Mouse (Mus musculus): ENCODE results near the gene Atp6v0a1. TPM values are rescaled to one million over a fixed set of nuclear protein-coding genes. Genes with fewer than 3 reads are reported as not detected.

Gene Atp6v0a1
- polyA plus RNA-seq, 1 experiment from 2014 or later, result 30.2 TPM

DNA sequence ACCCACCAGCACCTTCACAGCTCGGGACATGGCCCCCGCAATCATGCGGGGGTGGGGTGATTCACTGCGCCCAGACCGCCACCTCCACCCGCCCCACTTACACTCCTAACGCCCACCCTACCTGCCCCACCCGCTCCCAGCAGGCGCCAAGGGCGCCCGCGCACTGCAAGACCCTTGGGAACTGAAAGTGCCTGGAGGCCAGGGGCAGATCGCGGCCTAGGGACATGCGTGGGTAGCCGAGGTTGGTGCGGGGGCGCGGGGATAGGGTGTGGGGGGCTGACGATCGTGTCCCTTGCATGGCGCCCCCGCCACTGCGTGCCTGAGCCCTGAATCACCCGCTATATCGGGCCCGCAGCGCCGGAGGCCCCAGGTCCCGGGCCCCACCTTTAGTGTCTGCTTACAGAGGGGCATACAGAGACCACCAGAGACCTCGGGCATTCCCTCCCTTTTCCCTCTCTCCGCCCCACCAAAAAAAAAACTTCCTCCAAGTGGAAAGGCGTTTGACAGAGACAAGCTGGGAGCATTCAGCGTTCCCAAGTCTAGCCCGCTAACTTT is 40.0 kb upstream of the Atp6v0a1 start:
- Histone ChIP-seq H3K4me1 (peaks cover 24% of the 10 kb centered on the region), H3K27ac (peak overlapping the region; percentile 56), H3K27me3 (ENCODE audit: low read depth, poor library complexity, severe bottlenecking) (peaks cover 99% of the 10 kb centered on the region), H3K9me3 (replicated peaks) (no peaks in the 10 kb centered on the region), H3K4me3 (peak overlapping the region; percentile 55), H3K36me3 (no peaks in the 10 kb centered on the region)
- 7% methylated on average over 35 of the region's 35 CpGs for WGBS
- peak; percentile 37 for DNase-seq (ENCODE audit: low spot score)

DNA sequence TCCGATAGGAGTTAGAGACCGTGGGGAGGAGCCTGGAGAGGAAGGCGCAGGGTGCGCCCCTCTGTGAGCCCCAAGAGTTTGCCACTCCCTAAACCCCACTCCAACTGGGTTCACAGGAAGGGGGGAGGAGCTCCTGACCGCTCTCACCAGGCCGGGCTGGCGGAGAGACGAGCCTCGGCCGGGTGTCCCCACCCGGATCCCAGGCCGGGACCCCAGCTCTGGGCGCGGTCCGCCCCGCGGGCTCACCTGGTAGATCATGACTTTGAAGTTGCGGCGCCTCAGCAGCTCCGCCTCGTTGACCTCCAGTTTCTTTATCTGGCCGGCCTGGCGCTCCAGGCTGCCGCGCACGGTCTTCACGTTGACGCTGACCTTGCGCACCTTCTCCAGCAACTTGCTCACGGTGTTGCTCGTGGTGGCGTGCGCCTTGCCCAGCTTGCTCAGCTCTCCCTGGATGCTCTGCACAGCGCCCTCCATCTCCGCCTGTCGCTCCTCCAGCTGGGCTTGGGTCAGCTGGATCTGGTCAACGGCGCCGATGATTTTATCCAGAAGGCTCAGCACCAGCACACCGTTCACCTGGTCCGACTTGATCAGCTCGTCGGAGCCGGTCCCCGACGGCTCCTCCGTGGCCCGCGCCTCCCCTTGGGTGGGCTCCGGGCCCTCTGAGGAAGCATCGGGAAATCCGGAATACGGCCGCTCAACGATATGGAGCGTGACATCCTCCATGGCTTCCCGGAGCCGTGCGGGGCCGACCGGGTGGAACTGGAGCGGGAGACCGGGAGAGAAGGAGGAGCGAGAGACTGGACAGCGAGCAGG is 39.3 kb upstream of the Atp6v0a1 start:
- H3K9me3 ChIP-seq (replicated peaks), result no peaks in the 10 kb centered on the region
- peaks cover 99% of the 10 kb centered on the region for H3K27me3 ChIP-seq (ENCODE audit: low read depth, poor library complexity, severe bottlenecking)
- peak overlapping the region; percentile 55 for H3K4me3 ChIP-seq
- no peaks in the 10 kb centered on the region for H3K36me3 ChIP-seq
- DNase-seq (ENCODE audit: low spot score), result peak; percentile 62
- peaks cover 24% of the 10 kb centered on the region for H3K4me1 ChIP-seq
- WGBS, result under 1% methylated on average over 65 of the region's 65 CpGs
- H3K27ac ChIP-seq, result peak overlapping the region; percentile 56

GRCm38 (mm10) chr11:100970557-100970937 is 38.7 kb upstream of the Atp6v0a1 start, which contains the start of gene Cavin1:
Gene Cavin1 (minus strand): TSS chr11:100970887.
- 2% methylated on average over 20 of the region's 20 CpGs for WGBS
- Histone ChIP-seq H3K36me3 (no peaks in the 10 kb centered on the region), H3K9me3 (replicated peaks) (no peaks in the 10 kb centered on the region), H3K27me3 (ENCODE audit: low read depth, poor library complexity, severe bottlenecking) (peaks cover 97% of the 10 kb centered on the region), H3K4me1 (peaks cover 20% of the 10 kb centered on the region), H3K27ac (peak within 1 kb of the TSS; percentile 56), H3K4me3 (peak within 1 kb of the TSS; percentile 55)
- peak; percentile 61 for DNase-seq (ENCODE audit: low spot score)

GRCm38 (mm10) chr11:100971455-100971854 is 37.8 kb upstream of the Atp6v0a1 start:
- no peaks in the 10 kb centered on the region for H3K9me3 ChIP-seq (replicated peaks)
- 57% methylated on average over 10 of the region's 10 CpGs for WGBS
- peaks cover 88% of the 10 kb centered on the region for H3K27me3 ChIP-seq (ENCODE audit: low read depth, poor library complexity, severe bottlenecking)
- H3K36me3 ChIP-seq, result no peaks in the 10 kb centered on the region
- H3K4me3 ChIP-seq, result no peak overlapping the region
- DNase-seq (ENCODE audit: low spot score), result no peak
- no peak overlapping the region for H3K27ac ChIP-seq
- peaks cover 20% of the 10 kb centered on the region for H3K4me1 ChIP-seq

DNA sequence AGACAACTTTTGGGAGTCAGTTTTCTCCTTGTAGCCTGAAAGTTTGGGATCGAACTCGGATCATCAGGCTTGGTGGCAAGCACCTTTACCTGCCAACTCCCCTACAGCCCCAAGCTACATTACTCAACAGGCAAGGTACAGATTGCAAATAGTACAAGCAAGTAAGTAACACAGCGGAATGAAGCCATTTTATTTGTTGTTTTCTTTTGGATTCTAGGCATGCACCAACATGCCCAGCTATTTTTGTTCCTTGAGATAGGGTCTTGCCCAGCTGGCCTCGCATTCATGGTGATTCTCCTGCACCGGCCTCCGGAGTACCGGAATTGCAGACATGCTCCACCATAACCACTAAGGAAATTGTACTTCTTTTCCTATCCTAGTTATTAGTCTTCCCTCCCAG is 36.0 kb upstream of the Atp6v0a1 start:
- no peaks in the 10 kb centered on the region for H3K36me3 ChIP-seq
- no peak overlapping the region for H3K4me3 ChIP-seq
- no peaks in the 10 kb centered on the region for H3K9me3 ChIP-seq (replicated peaks)
- WGBS, result 89% methylated on average over 7 of the region's 7 CpGs
- H3K27me3 ChIP-seq (ENCODE audit: low read depth, poor library complexity, severe bottlenecking), result peaks cover 80% of the 10 kb centered on the region
- no peak overlapping the region for H3K27ac ChIP-seq
- peaks cover 20% of the 10 kb centered on the region for H3K4me1 ChIP-seq
- no peak for DNase-seq (ENCODE audit: low spot score)

- H3K27ac ChIP-seq, result no peak overlapping the region
- DNase-seq (ENCODE audit: low spot score), result no peak
- WGBS, result 84% methylated on average over 14 of the region's 14 CpGs
Measured at GRCm38 (mm10) chr11:100974381-100974970, 34.8 kb upstream of the Atp6v0a1 start.

GRCm38 (mm10) chr11:100975241-100975640 is 34.0 kb upstream of the Atp6v0a1 start:
- peaks cover 65% of the 10 kb centered on the region for H3K27me3 ChIP-seq (ENCODE audit: low read depth, poor library complexity, severe bottlenecking)
- WGBS, result 80% methylated on average over 7 of the region's 7 CpGs
- DNase-seq (ENCODE audit: low spot score), result no peak

More at GRCm38 (mm10) chr11:100974381-100974970, 34.8 kb upstream of the Atp6v0a1 start:
- Histone ChIP-seq H3K4me3 (no peak overlapping the region), H3K36me3 (no peaks in the 10 kb centered on the region), H3K4me1 (peaks cover 13% of the 10 kb centered on the region), H3K27me3 (ENCODE audit: low read depth, poor library complexity, severe bottlenecking) (peaks cover 67% of the 10 kb centered on the region), H3K9me3 (replicated peaks) (no peaks in the 10 kb centered on the region)

DNA sequence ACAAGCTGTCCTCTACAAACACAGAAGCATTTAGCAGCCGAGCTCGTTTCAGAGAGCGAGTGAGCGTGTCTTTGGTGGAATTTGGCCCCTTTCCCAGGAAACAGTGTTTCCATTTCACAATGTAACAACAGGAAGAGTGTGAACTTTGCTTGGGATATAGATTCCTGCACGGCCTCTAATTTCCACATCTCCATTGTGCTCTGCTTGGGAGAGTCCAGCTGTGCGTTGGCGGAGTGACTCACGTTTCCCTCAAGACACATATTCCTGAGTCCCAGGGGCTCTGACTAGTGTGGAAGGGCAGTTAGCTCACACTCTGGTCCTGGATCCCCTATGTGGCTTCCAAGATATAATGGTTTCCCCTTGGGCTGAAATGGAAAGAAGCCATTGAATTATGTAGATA is 29.4 kb upstream of the Atp6v0a1 start:
- H3K36me3 ChIP-seq, result no peaks in the 10 kb centered on the region
- no peak for DNase-seq (ENCODE audit: low spot score)
- WGBS, result 79% methylated on average over 8 of the region's 8 CpGs
- no peak overlapping the region for H3K27ac ChIP-seq
- H3K9me3 ChIP-seq (replicated peaks), result no peaks in the 10 kb centered on the region
- H3K4me3 ChIP-seq, result no peak overlapping the region
- H3K4me1 ChIP-seq, result peaks cover 7% of the 10 kb centered on the region; the same call in 1 of the 2 replicates
- peaks cover 49% of the 10 kb centered on the region for H3K27me3 ChIP-seq (ENCODE audit: low read depth, poor library complexity, severe bottlenecking)

More at GRCm38 (mm10) chr11:100975241-100975640, 34.0 kb upstream of the Atp6v0a1 start:
- Histone ChIP-seq H3K9me3 (replicated peaks) (no peaks in the 10 kb centered on the region), H3K4me3 (no peak overlapping the region), H3K27ac (no peak overlapping the region), H3K36me3 (no peaks in the 10 kb centered on the region), H3K4me1 (peaks cover 6% of the 10 kb centered on the region)

GRCm38 (mm10) chr11:100980438-100980837 is 28.8 kb upstream of the Atp6v0a1 start:
- no peak for DNase-seq (ENCODE audit: low spot score)
- Histone ChIP-seq H3K27ac (no peak overlapping the region), H3K27me3 (ENCODE audit: low read depth, poor library complexity, severe bottlenecking) (peaks cover 44% of the 10 kb centered on the region), H3K9me3 (replicated peaks) (no peaks in the 10 kb centered on the region), H3K36me3 (no peaks in the 10 kb centered on the region), H3K4me1 (peaks cover 7% of the 10 kb centered on the region; the same call in 1 of the 2 replicates), H3K4me3 (no peak overlapping the region)
- WGBS, result 73% methylated on average over 1 of the region's 1 CpGs

DNA sequence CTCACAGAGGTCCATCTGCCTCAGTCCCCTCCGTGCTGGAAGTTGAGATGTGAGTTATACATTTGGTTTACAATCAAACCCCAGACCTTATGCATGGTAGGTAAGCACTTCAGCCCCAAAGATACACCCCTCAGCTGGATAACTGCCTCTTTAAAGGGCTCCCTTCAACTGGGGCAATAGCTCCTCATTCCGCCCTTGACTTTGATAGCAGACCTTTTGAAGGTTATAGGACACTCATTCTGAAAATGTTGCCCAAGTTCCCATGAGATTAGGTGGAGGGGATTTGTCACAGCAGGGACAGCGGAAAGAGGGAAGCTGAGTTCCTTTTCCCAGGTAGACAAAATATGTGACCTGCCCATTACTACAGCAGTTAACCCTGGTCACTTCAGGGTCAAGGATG is 28.0 kb upstream of the Atp6v0a1 start:
- Histone ChIP-seq H3K36me3 (no peaks in the 10 kb centered on the region), H3K4me3 (no peak overlapping the region), H3K9me3 (replicated peaks) (no peaks in the 10 kb centered on the region), H3K27ac (no peak overlapping the region), H3K27me3 (ENCODE audit: low read depth, poor library complexity, severe bottlenecking) (peaks cover 44% of the 10 kb centered on the region), H3K4me1 (peaks cover 7% of the 10 kb centered on the region; the same call in 1 of the 2 replicates)
- WGBS, result 70% methylated on average over 3 of the region's 3 CpGs
- no peak for DNase-seq (ENCODE audit: low spot score)

- 14% methylated on average over 8 of the region's 8 CpGs for WGBS
- no peaks in the 10 kb centered on the region for H3K36me3 ChIP-seq
- H3K4me3 ChIP-seq, result no peak overlapping the region
- peaks cover 7% of the 10 kb centered on the region; the same call in 1 of the 2 replicates for H3K4me1 ChIP-seq
- H3K27ac ChIP-seq, result no peak overlapping the region
- DNase-seq (ENCODE audit: low spot score), result no peak
- no peaks in the 10 kb centered on the region for H3K9me3 ChIP-seq (replicated peaks)
- peaks cover 38% of the 10 kb centered on the region for H3K27me3 ChIP-seq (ENCODE audit: low read depth, poor library complexity, severe bottlenecking)
Measured at GRCm38 (mm10) chr11:100982087-100982486, 27.2 kb upstream of the Atp6v0a1 start.

DNA sequence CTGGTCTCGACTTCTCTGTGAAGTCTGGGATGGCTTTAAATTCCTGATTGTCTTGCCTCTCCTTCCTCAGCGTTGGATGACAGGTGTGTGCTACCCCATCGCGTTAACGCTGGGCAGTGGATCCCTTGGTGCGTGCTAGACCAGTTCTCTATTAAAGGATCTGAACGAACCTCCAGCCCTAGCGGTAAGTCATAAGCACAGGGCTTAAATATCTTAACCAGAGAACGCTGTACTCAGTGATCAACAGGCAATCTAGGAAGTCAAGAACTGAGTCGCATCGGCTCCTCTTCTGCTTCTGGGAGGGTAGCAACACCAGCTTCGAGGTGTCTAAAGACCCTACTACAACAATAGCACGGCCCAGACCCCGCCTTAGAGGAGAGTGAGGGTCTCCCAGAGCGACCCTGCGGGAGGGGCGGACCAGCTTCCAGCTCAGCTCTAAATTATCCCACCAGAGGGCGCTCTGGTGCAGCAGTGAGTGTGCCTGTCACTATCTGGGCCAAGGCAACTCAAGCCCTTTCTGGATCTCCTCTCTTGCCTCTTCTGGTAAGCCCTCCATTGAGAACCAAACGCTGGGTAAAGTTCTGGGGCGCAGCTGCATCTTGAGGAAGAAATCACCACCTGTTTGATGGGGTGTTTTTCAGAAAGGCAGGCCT is 26.0 kb upstream of the Atp6v0a1 start:
- H3K27me3 ChIP-seq (ENCODE audit: low read depth, poor library complexity, severe bottlenecking), result peaks cover 35% of the 10 kb centered on the region
- H3K27ac ChIP-seq, result no peak overlapping the region
- 5% methylated on average over 20 of the region's 20 CpGs for WGBS
- H3K4me1 ChIP-seq, result peaks cover 7% of the 10 kb centered on the region; the same call in 1 of the 2 replicates
- no peaks in the 10 kb centered on the region for H3K36me3 ChIP-seq
- H3K4me3 ChIP-seq, result peak overlapping the region; percentile 44
- no peaks in the 10 kb centered on the region for H3K9me3 ChIP-seq (replicated peaks)
- DNase-seq (ENCODE audit: low spot score), result peak; percentile 90

Data from limb, embryonic 10.5 days (tissue).